Mouse (Mus musculus): ENCODE results near the gene Ncaph. TPM values are rescaled to one million over a fixed set of nuclear protein-coding genes. Genes with fewer than 3 reads are reported as not detected.
"Not testable (repeated sequence)": the region's sequence is repeated elsewhere in the genome, so short reads cannot be mapped to it uniquely, and the experiment has no call there.

Ncaph gene
- polyA plus RNA-seq, 1 experiment: 14.2 TPM

DNA sequence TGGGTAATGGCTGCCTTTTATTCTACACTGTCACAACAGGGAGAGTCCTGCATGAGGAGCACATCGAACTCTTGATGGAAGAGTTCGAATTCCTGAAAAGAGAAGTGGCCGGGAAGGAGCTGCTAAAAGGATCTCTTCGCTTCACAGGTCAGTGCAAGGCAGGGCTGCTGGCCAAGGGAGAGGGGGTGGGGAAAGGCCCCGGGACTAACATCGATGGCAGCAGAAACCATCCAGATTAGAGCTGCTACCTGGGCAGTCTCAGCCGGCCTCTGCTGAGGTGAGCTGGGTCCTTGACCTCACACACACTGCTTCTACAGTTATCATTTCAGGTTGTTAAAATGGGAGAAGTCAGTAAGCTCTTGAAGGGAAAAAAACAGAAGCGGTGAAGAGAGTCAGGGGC is 41.8 kb downstream of the Ncaph start:
- Histone ChIP-seq H3K27me3 (ENCODE audit: control insufficient read depth, insufficient read depth, insufficient read length) (no peaks in the 10 kb centered on the region), H3K4me3 (no peak overlapping the region), H3K36me3 (ENCODE audit: control insufficient read depth, insufficient read depth) (peaks cover 6% of the 10 kb centered on the region), H3K4me2 (ENCODE audit: low read depth) (no peak overlapping the region), H3K79me2 (ENCODE audit: control insufficient read depth, insufficient read depth) (no peaks in the 10 kb centered on the region), H3ac (ENCODE audit: control insufficient read depth, insufficient read length) (no peak overlapping the region)
- TF ChIP-seq TCF3 (IDR thresholded peaks at IDR 0.05; ENCODE audit: insufficient read length, low read depth) (no peak), TCF12 (IDR thresholded peaks at IDR 0.05; ENCODE audit: insufficient read depth, poor library complexity, severe bottlenecking) (no peak), POLR2A (IDR thresholded peaks at IDR 0.05; ENCODE audit: insufficient read length, low read depth) (no peak)

DNA sequence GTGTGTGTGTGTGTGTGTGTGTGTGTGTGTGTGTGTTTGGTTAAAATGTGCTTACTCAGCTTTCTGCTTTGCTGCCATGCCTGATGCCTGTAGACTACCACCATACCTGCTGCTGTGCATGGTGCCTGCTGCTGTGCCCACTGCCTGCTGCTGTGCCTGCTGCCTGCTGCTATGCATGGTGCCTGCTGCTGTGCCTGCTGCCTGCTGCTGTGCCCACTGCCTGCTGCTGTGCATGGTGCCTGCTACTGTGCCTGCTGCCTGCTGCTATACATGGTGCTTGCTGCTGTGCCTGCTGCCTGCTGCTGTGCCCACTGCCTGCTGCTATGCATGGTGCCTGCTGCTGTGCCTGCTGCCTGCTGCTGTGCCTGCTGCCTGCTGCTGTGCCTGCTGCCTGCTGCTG is 43.6 kb downstream of the Ncaph start:
- H3K4me2 ChIP-seq (ENCODE audit: low read depth); H3K79me2 ChIP-seq (ENCODE audit: control insufficient read depth, insufficient read depth); H3ac ChIP-seq (ENCODE audit: control insufficient read depth, insufficient read length); H3K4me3 ChIP-seq; H3K27me3 ChIP-seq (ENCODE audit: control insufficient read depth, insufficient read depth, insufficient read length); H3K36me3 ChIP-seq (ENCODE audit: control insufficient read depth, insufficient read depth): not testable (repeated sequence)

DNA sequence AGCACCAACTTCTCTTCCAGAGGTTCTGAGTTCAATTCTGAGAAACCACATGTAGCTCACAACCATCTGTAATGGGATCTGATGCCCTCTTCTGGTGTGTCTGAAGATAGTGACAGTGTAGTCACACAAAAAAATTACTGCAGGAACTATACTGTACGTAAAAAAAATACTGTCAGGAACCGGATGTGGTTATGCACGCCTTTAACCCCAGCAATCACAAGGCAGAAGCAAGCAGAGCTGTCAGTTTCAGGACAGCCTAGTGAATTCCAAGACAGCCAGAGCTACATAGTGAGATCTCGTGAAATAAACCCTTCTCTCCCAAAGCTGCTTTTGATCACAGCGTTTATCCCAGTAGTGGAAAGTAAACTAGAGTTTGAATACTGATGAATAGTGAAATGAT is 47.5 kb downstream of the Ncaph start:
- Histone ChIP-seq H3K4me2 (ENCODE audit: low read depth) (no peak overlapping the region), H3K27me3 (ENCODE audit: control insufficient read depth, insufficient read depth, insufficient read length) (no peaks in the 10 kb centered on the region), H3K79me2 (ENCODE audit: control insufficient read depth, insufficient read depth) (no peaks in the 10 kb centered on the region), H3ac (ENCODE audit: control insufficient read depth, insufficient read length) (no peak overlapping the region), H3K4me3 (no peak overlapping the region), H3K36me3 (ENCODE audit: control insufficient read depth, insufficient read depth) (peaks cover 3% of the 10 kb centered on the region)
- TF ChIP-seq TCF12 (IDR thresholded peaks at IDR 0.05; ENCODE audit: insufficient read depth, poor library complexity, severe bottlenecking) (no peak), CEBPB (IDR thresholded peaks at IDR 0.05; ENCODE audit: insufficient read depth, poor library complexity, severe bottlenecking) (no peak), MAX (IDR thresholded peaks at IDR 0.05; ENCODE audit: low read depth) (no peak), USF1 (IDR thresholded peaks at IDR 0.05; ENCODE audit: low read depth) (no peak), POLR2A (IDR thresholded peaks at IDR 0.05; ENCODE audit: insufficient read length, low read depth) (no peak), POLR2AphosphoS2 (IDR thresholded peaks at IDR 0.05; ENCODE audit: insufficient read length, low read depth) (no peak), E2F4 (IDR thresholded peaks at IDR 0.05; ENCODE audit: insufficient read depth) (no peak), MYOD1 (IDR thresholded peaks at IDR 0.05; ENCODE audit: control insufficient read depth in 1 of 3, insufficient read length in 2 of 3, low read depth in 2 of 3) (no peak)

DNA sequence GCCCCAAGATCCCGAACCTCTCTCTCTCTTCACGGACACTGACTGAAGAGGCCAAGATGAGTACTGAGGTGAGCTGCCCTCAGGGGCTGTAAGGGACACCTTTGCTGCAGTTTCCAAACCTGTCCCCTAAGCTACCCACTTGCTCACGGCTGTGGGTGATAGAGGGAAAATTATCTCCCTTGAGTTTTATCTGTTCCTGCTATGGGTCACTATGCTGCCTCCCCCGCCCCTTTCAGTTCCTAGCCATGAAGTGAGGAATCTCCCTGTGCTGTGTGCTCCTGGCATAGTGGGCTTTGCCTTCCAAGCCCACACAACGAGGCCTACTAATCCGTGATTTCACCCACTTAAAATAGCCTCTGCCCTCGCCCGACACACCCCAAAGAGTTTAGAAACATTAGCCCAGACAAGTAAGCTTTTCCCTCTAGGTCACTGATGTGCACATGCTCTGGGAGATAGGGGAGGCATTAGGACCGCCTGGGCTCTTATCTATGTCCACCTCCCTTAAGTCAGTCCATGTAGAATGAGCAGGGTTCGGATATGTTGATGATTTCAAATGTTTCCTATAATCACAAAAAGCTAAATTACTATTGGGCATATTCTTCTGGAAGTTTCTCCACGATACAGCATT is 53.0 kb downstream of the Ncaph start:
- no peak overlapping the region for H3ac ChIP-seq (ENCODE audit: control insufficient read depth, insufficient read length)
- TF ChIP-seq MYOG (IDR thresholded peaks at IDR 0.05; ENCODE audit: control insufficient read depth in 1 of 3, insufficient read depth in 1 of 3, insufficient read length in 2 of 3, low read depth in 2 of 3) (no peak), CEBPB (IDR thresholded peaks at IDR 0.05; ENCODE audit: insufficient read depth, poor library complexity, severe bottlenecking) (no peak), POLR2AphosphoS2 (IDR thresholded peaks at IDR 0.05; ENCODE audit: insufficient read length, low read depth) (no peak), TCF12 (IDR thresholded peaks at IDR 0.05; ENCODE audit: insufficient read depth, poor library complexity, severe bottlenecking) (no peak), REST (IDR thresholded peaks at IDR 0.05; ENCODE audit: insufficient read depth, insufficient read length) (no peak), POLR2A (IDR thresholded peaks at IDR 0.05; ENCODE audit: insufficient read length, low read depth) (no peak), MAX (IDR thresholded peaks at IDR 0.05; ENCODE audit: low read depth) (no peak), SRF (IDR thresholded peaks at IDR 0.05; ENCODE audit: control insufficient read depth, insufficient read length, low read depth) (no peak), E2F4 (IDR thresholded peaks at IDR 0.05; ENCODE audit: insufficient read depth) (no peak), MYOD1 (IDR thresholded peaks at IDR 0.05; ENCODE audit: control insufficient read depth in 1 of 3, insufficient read length in 2 of 3, low read depth in 2 of 3) (no peak), TCF3 (IDR thresholded peaks at IDR 0.05; ENCODE audit: insufficient read length, low read depth) (no peak), USF1 (IDR thresholded peaks at IDR 0.05; ENCODE audit: low read depth) (no peak)
- H3K79me2 ChIP-seq (ENCODE audit: control insufficient read depth, insufficient read depth): no peaks in the 10 kb centered on the region
- H3K4me3 ChIP-seq: no peak overlapping the region
- H3K36me3 ChIP-seq (ENCODE audit: control insufficient read depth, insufficient read depth): no peaks in the 10 kb centered on the region
- no peak overlapping the region for H3K4me2 ChIP-seq (ENCODE audit: low read depth)
- no peaks in the 10 kb centered on the region for H3K27me3 ChIP-seq (ENCODE audit: control insufficient read depth, insufficient read depth, insufficient read length)

DNA sequence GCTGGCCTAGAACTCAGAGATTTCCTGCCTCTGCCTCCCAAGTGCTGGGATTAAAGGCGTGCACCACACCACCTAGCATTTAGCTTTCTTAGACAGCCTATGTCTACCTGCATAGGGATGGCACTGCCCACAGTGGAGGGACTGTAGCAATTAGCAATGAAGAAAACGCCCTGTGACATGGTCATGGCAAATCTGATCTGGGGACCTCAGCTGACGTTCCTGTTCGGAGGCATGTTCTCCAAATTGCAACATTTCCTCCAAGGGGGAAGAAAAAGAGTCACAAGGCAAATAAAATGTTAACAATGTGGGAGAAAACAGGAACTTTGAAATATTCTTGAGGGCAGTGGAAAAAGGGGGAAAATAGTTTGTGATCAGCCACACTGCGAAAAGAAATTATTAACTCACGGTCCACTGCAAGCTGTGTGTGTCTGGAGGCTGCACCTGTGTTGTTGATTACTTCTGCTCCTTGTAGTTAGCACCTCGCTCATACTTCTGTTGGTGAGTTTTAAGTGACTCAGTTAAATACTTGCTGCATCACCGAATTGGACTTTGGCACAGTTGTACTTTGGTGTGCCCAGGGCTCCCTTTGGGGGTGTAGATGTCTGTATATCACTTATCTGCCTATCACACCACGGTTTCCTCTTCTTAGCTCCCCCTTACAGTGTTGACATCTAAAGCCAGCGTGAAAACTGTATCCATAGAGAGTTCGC is 53.7 kb downstream of the Ncaph start:
- Histone ChIP-seq H3K4me2 (ENCODE audit: low read depth) (no peak overlapping the region), H3K27me3 (ENCODE audit: control insufficient read depth, insufficient read depth, insufficient read length) (no peaks in the 10 kb centered on the region), H3ac (ENCODE audit: control insufficient read depth, insufficient read length) (no peak overlapping the region), H3K36me3 (ENCODE audit: control insufficient read depth, insufficient read depth) (no peaks in the 10 kb centered on the region), H3K79me2 (ENCODE audit: control insufficient read depth, insufficient read depth) (no peaks in the 10 kb centered on the region), H3K4me3 (no peak overlapping the region)
- no peak for TF ChIP-seq E2F4 (IDR thresholded peaks at IDR 0.05; ENCODE audit: insufficient read depth)
- no peak for TF ChIP-seq REST (IDR thresholded peaks at IDR 0.05; ENCODE audit: insufficient read depth, insufficient read length)
- no peak for TF ChIP-seq MYOG (IDR thresholded peaks at IDR 0.05; ENCODE audit: control insufficient read depth in 1 of 3, insufficient read depth in 1 of 3, insufficient read length in 2 of 3, low read depth in 2 of 3)
- no peak for TF ChIP-seq TCF12 (IDR thresholded peaks at IDR 0.05; ENCODE audit: insufficient read depth, poor library complexity, severe bottlenecking)
- TF ChIP-seq TCF3 (IDR thresholded peaks at IDR 0.05; ENCODE audit: insufficient read length, low read depth): no peak
- no peak for TF ChIP-seq SRF (IDR thresholded peaks at IDR 0.05; ENCODE audit: control insufficient read depth, insufficient read length, low read depth)
- TF ChIP-seq CEBPB (IDR thresholded peaks at IDR 0.05; ENCODE audit: insufficient read depth, poor library complexity, severe bottlenecking): no peak
- TF ChIP-seq POLR2A (IDR thresholded peaks at IDR 0.05; ENCODE audit: insufficient read length, low read depth): no peak
- TF ChIP-seq MAX (IDR thresholded peaks at IDR 0.05; ENCODE audit: low read depth): no peak
- TF ChIP-seq POLR2AphosphoS2 (IDR thresholded peaks at IDR 0.05; ENCODE audit: insufficient read length, low read depth): no peak
- no peak for TF ChIP-seq USF1 (IDR thresholded peaks at IDR 0.05; ENCODE audit: low read depth)
- TF ChIP-seq MYOD1 (IDR thresholded peaks at IDR 0.05; ENCODE audit: control insufficient read depth in 1 of 3, insufficient read length in 2 of 3, low read depth in 2 of 3): no peak

DNA sequence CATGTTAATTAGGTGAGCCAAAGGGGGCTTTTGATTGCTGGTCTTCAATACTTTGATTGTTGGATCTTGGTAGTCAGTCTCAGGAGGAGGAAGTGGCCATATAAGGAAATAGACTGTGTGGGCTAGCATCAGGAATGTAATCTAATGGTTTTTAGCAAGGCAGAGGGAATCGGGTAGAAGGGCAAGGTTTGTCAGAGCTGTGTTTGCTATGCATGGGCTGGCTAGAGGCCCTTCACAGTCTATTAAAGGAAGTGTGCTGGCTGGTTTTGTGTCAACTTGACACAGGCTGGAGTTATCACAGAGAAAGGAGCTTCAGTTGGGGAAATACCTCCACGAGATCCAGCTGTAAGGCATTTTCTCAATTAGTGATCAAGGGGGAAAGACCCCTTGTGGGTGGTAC is 54.7 kb downstream of the Ncaph start:
- H3K4me3 ChIP-seq; H3K4me2 ChIP-seq (ENCODE audit: low read depth); H3K27me3 ChIP-seq (ENCODE audit: control insufficient read depth, insufficient read depth, insufficient read length); H3K36me3 ChIP-seq (ENCODE audit: control insufficient read depth, insufficient read depth); H3K79me2 ChIP-seq (ENCODE audit: control insufficient read depth, insufficient read depth); H3ac ChIP-seq (ENCODE audit: control insufficient read depth, insufficient read length): not testable (repeated sequence)

Data from myocyte (in vitro differentiated cells).